Mouse (Mus musculus): ENCODE data around the gene Pla2g4a.
"Not testable (repeated sequence)": the region's sequence is repeated elsewhere in the genome, so short reads cannot be mapped to it uniquely, and the experiment has no call there.

Pla2g4a gene

DNA sequence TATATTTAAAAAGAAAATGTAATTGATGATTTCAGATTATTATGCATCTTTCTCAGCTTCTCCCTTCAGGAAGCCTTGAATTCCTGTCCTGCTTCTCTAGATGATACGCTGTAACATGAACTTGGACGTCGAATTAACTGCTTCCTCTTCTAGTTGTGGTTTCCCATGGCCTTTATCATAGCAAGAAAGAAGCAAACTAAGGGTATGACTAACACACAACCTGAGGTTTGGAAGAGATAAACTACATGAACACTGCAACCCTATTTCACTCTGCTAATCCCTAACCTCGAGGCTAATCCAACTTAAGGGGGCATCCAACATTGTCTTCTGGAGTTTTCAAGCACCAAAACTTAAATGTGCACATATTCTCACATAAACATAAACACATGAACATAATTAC, 23.3 kb downstream of the Pla2g4a start:
- no peak for DNase-seq (ENCODE audit: low read depth, low spot score)

DNA sequence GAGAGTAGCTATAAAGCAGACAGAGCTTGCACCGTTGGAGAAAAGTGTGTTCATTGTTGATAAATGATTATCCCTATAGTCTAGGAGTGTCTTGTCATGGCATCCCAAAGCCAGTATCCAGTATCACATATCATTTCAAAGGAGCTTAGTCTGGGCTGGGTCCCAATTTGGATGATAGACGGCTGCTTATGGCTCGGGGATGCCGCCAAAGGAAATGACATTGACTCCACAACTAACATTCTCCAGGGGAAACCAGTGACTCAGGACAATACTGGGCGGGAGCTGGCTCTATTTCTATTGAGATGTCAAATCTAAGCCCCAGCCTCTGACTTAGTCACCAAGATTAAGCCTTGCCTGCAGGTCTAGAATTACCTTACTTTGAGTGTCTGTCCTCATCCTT, 31.9 kb downstream of the Pla2g4a start:
- DNase-seq (ENCODE audit: low read depth, low spot score) = no peak

DNA sequence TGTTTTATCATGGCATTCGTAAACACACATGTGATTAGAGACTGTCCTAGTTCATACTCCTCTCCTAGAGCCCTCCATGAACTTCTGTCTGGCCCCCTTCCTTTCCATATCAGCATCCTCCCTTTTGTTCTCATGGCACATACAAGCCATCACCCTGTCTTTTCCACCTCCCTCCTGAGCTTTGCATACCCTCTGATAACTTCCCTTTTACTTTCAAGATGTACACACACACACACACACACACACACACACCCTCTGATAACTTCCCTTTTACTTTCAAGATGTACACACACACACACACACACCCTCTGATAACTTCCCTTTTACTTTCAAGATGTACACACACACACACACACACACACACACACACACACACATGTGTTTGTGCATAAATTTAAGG, 37.4 kb downstream of the Pla2g4a start:
- DNase-seq (ENCODE audit: low read depth, low spot score) = not testable (repeated sequence)

DNA sequence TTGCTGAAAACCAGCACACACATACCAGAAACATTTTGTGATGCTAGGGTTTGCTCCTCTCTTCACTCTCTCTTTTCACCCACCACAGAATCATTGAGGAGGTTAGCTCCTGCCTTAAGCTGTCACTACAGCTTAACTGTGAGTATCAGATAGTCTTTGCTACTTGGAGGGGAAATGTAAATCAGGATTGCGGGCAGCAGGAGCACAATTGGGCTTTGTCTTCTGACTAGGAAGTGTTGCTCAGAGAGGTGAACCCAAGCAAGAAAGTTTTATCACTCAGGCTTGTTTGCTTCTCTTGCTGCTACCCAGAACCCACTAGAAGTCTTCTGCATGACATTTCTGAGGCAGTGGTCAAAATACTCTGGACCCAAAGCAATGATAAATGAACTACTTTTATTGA, 38.9 kb downstream of the Pla2g4a start:
- DNase-seq (ENCODE audit: low read depth, low spot score) = no peak

DNA sequence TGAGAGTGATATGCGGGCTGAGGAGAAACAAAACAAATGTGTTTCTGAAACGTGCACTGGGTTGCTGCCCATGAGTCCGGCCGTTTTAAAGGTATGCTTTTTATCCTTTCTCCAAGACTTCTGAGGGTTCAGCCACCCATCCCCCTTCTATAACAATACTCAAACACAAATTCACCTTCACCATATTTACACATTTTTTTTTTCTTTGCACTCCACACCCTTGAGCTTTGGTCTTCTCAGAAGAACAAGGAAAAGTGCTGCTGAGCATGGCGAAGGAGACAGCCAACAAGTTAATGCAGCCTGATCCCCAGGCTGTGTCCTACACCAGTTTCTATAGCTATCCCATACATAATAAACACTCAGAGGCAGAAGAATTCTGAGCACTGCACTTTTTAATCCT, 39.8 kb downstream of the Pla2g4a start:
- no peak for DNase-seq (ENCODE audit: low read depth, low spot score)

DNA sequence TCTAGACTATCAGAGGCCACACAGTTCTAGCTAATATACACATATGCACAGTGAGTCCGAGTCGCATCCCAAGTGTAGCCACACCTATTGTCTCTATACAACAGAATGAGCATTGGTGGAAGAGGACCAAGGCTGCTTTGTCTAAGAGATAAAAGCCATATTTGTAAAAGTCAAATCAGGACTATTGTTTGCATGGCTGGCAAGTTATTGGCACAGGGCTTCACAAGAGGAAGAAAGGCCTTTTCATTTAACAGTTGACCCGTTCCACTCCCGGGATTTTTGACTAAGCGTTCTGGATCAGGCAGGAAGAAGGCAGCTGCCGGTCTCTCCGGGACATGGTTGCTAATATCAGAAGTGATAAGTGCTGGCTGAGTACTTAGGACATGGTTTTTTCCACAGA, 41.8 kb downstream of the Pla2g4a start:
- no peak for DNase-seq (ENCODE audit: low read depth, low spot score)

DNA sequence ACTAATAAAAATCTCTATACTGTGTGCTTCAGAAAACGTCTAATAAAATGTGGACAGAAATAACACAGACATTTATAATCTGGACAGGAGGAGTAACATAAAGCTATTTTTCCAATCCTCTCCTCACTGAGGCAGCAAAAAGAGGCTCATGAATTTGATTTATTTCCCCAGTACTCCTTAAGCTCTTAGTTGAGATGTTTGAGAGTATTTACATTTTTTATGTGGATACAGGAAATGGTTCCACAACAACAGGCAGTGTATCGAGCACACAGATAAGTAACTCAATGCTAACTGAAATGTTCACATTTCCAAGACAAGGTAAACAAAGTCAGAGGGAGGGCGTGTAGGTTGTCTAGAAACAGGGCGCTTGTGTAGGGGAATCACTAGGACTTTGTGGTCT, 48.1 kb downstream of the Pla2g4a start:
- DNase-seq (ENCODE audit: low read depth, low spot score) = peak; percentile 10

DNA sequence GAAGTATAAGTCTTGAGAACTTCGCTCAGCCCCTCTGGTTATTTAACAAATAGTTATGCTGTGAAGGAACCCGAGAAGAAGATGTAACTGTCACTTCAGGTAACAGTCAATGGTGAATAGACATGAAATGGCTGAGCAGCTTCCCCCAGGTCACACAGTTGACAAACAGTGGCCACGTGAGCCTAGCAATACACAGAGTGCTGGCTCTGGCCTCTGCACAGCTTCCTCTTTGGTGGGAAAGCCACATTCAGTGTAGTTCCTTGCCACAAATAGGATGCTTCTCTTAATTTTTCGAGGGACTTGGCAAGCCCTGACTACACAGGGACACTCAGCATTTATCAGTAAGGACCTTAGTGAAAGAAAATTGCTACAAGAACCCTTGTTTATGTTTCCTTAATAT, 50.0 kb downstream of the Pla2g4a start:
- DNase-seq (ENCODE audit: low read depth, low spot score) = no peak

DNA sequence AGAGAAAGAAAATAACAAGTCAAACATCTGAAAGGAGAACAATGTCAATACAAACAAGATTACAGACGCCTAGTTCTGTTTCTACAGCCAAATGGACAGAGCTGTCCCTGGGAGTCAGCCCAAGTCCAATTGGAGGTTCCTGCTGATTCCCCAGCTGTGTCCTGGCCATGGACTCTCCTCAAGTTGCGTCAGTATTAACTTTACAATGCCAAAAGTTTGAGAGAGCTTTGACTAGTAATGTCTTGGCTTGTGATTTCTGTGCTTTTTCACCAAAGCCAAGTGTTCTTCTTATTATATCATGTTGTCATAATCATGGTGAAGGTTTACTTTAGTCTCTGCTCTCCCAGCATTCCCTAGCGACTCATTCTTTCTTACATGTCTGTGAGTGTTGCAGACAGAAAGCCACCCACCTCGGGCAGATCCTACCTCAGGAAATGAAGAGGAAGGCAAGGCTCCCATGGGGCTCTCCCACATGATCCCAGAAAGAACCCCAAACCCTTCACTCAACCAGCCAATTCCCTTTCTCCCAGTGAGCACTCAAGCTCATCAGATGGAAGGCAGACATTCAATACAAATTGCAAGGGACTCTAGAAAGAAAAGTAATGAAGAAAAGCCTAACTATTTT, 63.0 kb downstream of the Pla2g4a start:
- no peak for DNase-seq (ENCODE audit: low read depth, low spot score)

DNA sequence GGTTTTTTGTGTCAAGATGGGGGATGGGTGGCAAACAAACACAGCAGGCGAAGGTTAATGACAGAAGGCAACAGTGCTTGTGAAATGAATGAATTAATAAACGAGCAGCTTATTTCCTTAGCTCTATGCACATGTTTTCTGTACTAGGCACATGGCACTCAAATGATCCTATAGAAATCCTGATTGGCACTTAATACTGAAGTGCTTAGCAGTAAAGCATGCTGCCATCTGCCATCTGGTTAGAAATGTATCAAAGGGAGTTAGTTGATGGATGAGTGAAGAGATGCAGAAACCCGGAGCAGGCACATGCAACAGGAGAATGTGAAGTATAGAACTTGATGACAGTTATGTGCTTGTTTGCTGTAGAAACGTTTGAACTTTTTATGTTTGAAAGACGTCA, 64.5 kb downstream of the Pla2g4a start:
- peak; percentile 7 for DNase-seq (ENCODE audit: low read depth, low spot score)

DNA sequence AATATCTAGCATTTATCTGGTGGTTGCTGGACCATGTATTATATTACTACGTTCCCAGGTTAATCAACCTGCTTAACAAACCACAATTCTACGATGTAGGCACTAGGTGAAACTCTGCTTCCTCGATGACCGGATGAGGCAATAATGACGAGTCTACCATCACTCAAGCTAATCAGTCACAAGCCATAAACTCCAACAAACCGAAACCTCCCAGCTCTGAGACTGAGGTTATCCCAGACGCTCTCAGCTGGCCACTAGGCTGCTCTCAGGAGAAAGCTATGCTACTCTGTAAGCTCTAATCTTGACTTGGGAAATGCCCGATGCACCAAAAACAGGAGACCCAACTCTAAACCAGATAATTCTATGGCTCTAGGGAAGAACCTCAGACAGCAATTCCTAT, 66.2 kb downstream of the Pla2g4a start:
- DNase-seq (ENCODE audit: low read depth, low spot score) = no peak

DNA sequence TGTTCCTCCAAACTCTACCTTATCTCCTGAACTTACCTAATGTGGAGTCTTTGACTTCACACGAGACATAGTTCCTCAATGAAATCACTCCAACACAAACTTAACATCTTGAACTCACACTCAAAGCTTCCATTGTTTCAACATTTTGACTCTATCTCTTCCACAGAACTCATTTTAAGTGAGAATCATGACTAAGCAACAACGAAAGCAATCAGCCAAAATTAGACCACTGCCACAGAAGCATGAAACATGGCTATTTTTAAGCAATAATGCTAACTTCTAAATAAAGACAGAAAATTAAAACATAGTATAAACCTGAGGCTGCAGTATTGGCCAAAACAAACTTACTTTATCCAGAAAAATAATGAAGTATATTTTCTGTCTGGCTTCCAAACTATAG, 67.2 kb downstream of the Pla2g4a start:
- no peak for DNase-seq (ENCODE audit: low read depth, low spot score)

DNA sequence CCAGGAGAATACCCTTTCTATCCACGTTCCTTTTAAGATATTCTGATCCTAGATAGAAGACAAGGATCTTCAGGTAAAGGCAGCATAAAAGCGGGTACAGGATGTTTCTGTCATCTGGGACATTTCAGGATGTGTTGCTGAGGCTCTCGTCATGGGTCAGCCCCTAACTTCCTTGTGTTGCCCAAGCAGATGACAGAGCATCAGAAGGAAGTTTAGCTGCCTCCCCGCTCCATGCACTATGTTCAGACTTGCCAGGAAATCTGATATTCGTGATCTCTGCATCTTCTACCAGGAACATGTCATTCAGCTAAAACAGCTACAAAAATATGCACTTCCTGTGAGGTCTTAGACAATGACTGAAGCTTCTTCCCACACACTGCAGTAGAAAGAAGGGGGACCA, 70.0 kb downstream of the Pla2g4a start:
- DNase-seq (ENCODE audit: low read depth, low spot score) = no peak

DNA sequence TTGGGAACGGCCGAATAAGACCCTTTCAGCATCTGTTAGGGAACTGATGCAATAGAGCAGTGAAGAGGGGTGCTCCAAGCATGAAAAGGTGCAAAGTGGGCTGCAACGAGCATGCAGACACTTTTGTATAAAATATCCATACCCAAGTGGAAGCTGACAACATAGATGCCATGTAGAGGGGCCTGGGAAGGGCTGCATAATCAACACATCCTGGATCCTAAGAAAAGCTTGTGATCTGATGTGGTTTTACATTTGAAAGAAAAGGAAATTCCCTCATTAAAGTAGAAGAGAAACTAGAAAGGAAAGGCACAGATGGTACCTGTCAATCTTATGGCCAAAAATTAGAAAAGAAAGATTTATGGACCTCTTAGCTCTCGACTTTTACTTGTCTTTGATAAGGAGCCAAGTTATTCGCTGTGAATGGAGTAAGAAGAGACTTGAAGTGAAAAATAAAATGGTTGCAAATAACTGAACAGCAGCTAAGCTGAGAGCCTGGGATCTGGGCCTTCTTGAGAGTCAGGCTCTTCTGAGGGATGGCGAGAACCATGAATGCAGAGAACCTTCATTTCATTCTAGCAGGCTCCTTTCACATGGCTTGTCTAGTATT, 78.6 kb downstream of the Pla2g4a start:
- no peak for DNase-seq (ENCODE audit: low read depth, low spot score)

DNA sequence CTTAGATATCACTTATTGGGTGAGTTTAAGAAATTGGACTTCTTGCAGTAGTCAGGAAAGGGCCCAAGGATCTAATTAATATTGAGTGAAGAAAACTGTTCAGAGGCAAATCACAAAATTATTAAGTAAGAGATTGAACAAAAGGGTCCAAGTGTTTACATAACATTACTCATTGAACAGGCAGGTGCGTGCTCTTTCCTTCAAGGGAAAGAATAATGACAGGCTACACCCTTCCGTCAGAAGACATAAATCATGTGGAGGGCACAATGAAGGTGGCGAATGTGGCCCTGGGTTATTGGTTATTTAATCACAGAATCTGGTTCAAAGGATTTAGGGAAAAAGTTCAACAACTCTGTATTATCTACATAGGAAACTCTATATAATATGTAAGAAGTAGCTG, 82.9 kb downstream of the Pla2g4a start:
- no peak for DNase-seq (ENCODE audit: low read depth, low spot score)

DNA sequence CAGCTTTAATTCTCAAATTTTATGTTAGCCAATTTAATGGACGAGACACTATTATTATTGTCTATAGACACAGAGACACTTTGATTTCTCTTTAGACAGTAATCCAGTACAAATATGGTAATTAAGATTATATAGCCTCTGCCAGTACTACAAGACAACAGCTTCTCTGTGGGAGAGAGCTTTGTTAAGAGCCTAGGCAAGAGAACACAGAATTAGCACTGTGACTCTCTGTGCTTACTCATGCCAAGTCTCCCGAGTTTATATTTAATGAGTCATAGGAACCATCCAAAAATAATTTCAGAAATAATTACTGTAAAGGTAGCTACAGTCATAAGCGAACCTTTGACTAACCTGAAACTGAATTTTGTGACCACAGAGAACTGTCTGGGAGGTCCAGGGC, 84.6 kb downstream of the Pla2g4a start:
- DNase-seq (ENCODE audit: low read depth, low spot score) = no peak

DNA sequence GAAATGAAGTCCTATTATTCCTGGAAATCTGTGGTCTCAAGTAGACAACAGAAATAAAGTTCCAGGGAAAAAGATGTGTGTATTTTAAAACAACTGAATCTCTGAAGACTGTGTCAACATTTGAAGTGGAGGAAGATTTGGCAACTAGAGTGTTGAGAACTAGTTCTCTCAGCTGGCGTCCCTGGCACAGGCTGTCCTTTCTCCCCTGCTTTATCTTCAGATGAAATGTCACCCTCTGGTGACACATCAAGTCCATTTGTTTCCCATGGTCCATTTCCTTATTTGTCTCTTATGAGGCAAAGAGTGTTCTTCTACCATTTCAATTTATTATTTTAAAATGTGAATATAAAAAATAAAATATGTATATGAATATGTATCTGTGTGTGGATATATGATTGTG, 89.5 kb downstream of the Pla2g4a start:
- no peak for DNase-seq (ENCODE audit: low read depth, low spot score)

DNA sequence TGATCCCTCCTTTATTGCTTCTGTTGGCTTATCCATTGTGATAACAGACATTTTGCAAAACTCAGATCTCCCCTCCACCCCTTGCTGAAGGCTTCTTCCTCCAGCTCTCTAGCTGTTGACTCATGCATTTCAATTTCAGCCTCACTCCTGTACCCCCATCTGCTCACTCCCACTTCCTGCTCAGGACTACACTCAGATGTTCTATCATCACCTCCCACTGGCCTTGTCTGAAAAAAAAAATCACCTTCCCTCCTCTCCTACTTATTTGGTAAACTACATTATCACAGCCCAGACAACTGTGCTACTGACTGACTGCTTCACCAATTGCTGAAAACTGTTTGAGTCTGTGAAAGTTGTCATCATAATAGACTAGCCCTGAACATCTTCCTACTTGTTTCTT, 93.8 kb downstream of the Pla2g4a start:
- no peak for DNase-seq (ENCODE audit: low read depth, low spot score)

DNA sequence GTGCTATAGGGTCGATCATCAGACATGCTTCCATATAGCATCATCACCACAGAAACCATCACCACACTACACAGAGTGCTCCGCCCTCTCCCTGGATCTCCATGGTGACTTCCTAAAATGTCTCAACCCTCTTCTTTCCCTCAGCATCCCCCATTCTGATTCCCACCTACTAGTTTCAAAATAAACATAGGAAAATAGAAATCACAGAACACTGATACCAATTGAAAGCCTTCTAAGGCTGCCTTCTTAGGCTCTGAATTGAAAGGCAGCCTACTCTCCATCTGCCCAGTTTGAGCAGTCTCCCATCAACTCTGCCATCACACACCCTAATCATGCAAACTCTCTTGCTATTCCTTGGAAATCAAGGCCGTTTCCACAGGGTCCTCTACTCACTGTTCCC, 94.9 kb downstream of the Pla2g4a start:
- DNase-seq (ENCODE audit: low read depth, low spot score) = no peak

DNA sequence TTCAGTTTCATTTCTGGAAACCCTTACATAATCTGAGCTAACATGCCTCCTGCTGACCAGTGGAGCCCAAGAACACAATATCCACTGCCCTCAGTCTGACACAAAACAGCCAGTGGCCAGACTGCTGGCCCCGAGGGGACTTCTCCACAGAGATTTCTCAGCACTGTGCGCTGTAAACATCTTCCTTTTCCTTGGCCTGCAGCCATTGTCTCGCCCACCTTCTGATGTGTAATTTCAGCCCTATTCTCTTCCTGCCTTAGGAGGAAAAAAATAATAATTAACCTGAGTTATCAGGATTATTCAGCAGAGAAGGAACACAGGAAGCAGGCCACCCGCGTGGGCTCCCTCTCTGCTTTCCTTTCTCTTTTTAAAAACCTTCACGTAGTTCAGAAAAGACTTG, 98.3 kb downstream of the Pla2g4a start:
- DNase-seq (ENCODE audit: low read depth, low spot score) = no peak

DNA sequence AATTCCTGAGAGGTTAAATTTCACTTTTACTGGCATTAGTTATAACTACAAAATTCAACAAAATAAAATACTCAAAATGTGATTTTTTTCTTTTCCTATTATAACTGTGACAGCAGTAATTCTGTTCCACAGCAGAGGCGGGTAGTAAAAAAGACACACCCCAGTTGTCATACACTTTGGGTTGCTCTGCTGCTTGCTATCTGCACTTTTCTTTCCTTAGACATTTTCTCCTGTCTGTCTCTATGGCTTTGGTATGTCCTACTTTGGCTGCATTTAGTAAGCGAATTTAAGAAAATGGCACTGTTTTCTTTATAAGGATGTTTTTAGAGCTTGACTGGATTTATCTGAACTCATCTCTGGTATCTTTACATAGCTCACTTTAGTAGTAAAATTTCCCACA, 98.9 kb downstream of the Pla2g4a start:
- no peak for DNase-seq (ENCODE audit: low read depth, low spot score)

DNA sequence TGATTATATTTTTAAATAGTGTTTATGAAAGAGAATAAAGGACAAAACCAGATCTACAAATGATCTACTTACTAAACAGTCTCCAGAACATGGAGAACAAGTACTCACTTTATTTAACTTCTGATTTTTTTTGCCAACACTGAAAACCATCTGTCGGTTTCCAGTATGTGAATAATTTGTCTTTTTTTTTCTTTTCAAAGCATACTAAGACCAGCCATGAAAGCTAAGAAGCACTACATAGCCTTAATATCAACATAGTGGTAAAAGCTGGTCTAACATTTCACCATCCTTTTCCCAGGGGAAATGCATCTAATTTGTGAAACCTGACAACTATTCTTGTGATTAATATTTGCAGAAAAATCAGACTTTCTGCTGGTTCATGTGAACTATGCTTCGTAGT, 99.5 kb downstream of the Pla2g4a start:
- DNase-seq (ENCODE audit: low read depth, low spot score) = no peak

DNA sequence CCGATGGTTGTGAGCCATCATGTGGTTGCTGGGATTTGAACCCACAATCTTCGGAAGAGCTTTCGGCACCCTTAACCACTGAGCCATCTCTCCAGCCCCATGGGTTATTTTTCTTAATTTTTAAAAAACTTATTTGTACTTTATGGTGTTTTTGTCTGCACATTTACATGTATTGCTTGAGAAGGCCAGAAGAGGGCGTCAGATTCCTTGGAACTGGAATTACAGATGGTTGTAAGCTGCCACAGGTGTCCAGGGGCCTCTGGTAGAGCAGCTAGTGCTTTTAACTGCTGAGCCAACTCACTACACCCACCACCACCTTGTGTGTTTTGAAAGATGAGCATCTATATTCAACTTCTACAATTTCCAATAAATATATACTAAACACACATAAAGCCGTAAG, 102.4 kb downstream of the Pla2g4a start:
- DNase-seq (ENCODE audit: low read depth, low spot score) = peak; percentile 32

DNA sequence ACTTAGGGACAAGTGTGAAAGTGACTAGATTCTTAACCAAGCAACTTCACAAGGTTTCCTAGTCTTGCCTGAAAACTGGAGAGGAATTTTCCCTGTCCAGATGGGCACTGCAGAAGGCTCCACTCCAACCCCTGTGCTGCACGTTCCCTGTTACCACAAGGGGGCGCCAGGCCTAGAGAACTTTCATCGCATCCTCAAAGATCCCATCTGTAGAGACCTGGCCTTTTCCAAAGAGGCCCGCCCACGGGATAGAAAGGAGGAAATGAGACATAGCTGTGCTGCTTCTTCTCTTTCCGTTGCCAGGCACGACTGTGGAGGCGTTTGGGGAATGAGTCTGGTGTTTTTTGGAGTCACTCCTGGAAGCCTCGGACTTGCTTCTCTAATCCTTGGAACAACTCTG, 104.4 kb downstream of the Pla2g4a start:
- DNase-seq (ENCODE audit: low read depth, low spot score) = peak; percentile 82
